Mouse (Mus musculus) liver, embryonic 13.5 days (tissue): ENCODE data around the gene Mgst3. TPM values are rescaled to one million over a fixed set of nuclear protein-coding genes. Genes with fewer than 3 reads are reported as not detected.

Experiments
- ATAC-seq: fragments of 200-750 bp; cut with Nextera tagmentation; 2 replicates; pipeline ENCODE4 v1.8.0; 2017; ENCODE audit warnings: low read depth, mild to moderate bottlenecking, moderate number of reproducible peaks, moderate library complexity
- DNase-seq: peaks from one replicate; pipeline ENCODE4 v3.0.0; 2022
- H3K27ac ChIP-seq: fragments of 300-500 bp; sonication (generic); 2 replicates; pipeline ENCODE4 v1.5.1; 2015; ENCODE audit warnings: moderate library complexity, mild to moderate bottlenecking, inconsistent platforms
- H3K27me3 ChIP-seq: fragments of 300-500 bp; sonication (generic); 2 replicates; pipeline ENCODE4 v1.6.1; 2015; ENCODE audit warnings: mild to moderate bottlenecking, inconsistent platforms
- H3K36me3 ChIP-seq: fragments of 300-500 bp; sonication (generic); 2 replicates; pipeline ENCODE4 v1.6.1; 2015; ENCODE audit warnings: mild to moderate bottlenecking, inconsistent platforms
- H3K4me1 ChIP-seq: fragments of 300-500 bp; sonication (generic); replicated peaks from 2 replicates; pipeline ENCODE4 v1.6.1; 2015; ENCODE audit warnings: inconsistent platforms
- H3K4me2 ChIP-seq: fragments of 300-500 bp; sonication (generic); 2 replicates; pipeline ENCODE4 v1.6.1; 2015; ENCODE audit warnings: inconsistent platforms, mild to moderate bottlenecking, moderate library complexity
- H3K4me3 ChIP-seq: fragments of 300-500 bp; sonication (generic); replicated peaks from 2 replicates; pipeline ENCODE4 v1.5.1; 2015; ENCODE audit warnings: mild to moderate bottlenecking, inconsistent platforms
- H3K9ac ChIP-seq: fragments of 300-500 bp; sonication (generic); 2 replicates; pipeline ENCODE4 v1.6.1; 2015; ENCODE audit warnings: mild to moderate bottlenecking, inconsistent platforms
- H3K9me3 ChIP-seq: fragments of 300-500 bp; sonication (generic); replicated peaks from 2 replicates; pipeline ENCODE4 v1.6.1; 2016; ENCODE audit warnings: inconsistent platforms
- WGBS: fragments of 180-500 bp; shearing (Covaris S2); methylation state at CpG from one replicate; pipeline ENCODE4 v1.1.7; 2015; ENCODE audit not compliant: insufficient replicate concordance; 5-methylcytosine and 5-hydroxymethylcytosine counted together
- polyA plus RNA-seq: library from polyadenylated mRNA; unstranded; fragments of >200 nt; fragmentation: Nextera tagmentation; extraction: Ambion mirVana; gene quantifications from 2 replicates; pipeline ENCODE4 v1.2.1, GENCODE M21; 2015

Gene Mgst3
- polyA plus RNA-seq, 1 experiment from 2014 or later = 409 TPM

- no peak for DNase-seq
- Histone ChIP-seq H3K36me3 (no peaks in the 10 kb centered on the region), H3K27me3 (peaks cover 39% of the 10 kb centered on the region), H3K4me3 (no peak overlapping the region), H3K9ac (no peak overlapping the region), H3K4me1 (no peaks in the 10 kb centered on the region), H3K27ac (no peak overlapping the region), H3K9me3 (no peaks in the 10 kb centered on the region), H3K4me2 (no peak overlapping the region)
- 60% methylated on average over 12 of the region's 12 CpGs for WGBS
- ATAC-seq = no peak
These were observed 18.5 kb upstream of the Mgst3 start for GRCm38 (mm10) chr1:167411991-167412715.

GRCm38 (mm10) chr1:167409601-167410000, 16.0 kb upstream of the Mgst3 start:
- 69% methylated on average over 4 of the region's 4 CpGs for WGBS
- Histone ChIP-seq H3K4me3 (no peak overlapping the region), H3K4me1 (no peaks in the 10 kb centered on the region), H3K27me3 (peaks cover 56% of the 10 kb centered on the region), H3K4me2 (no peak overlapping the region), H3K36me3 (no peaks in the 10 kb centered on the region), H3K9ac (no peak overlapping the region), H3K9me3 (no peaks in the 10 kb centered on the region), H3K27ac (no peak overlapping the region)
- no peak for DNase-seq
- no peak for ATAC-seq

GRCm38 (mm10) chr1:167405237-167405636, 11.6 kb upstream of the Mgst3 start:
- WGBS = 69% methylated on average over 4 of the region's 4 CpGs
- H3K4me3 ChIP-seq = no peak overlapping the region
- H3K27me3 ChIP-seq = peaks cover 59% of the 10 kb centered on the region
- no peak for DNase-seq
- no peak overlapping the region for H3K4me2 ChIP-seq
- ATAC-seq = no peak
- H3K9ac ChIP-seq = no peak overlapping the region
- no peaks in the 10 kb centered on the region for H3K9me3 ChIP-seq
- no peak overlapping the region for H3K27ac ChIP-seq
- H3K4me1 ChIP-seq = no peaks in the 10 kb centered on the region
- H3K36me3 ChIP-seq = no peaks in the 10 kb centered on the region

- H3K36me3 ChIP-seq = peaks cover 31% of the 10 kb centered on the region
- H3K27me3 ChIP-seq = peaks cover 20% of the 10 kb centered on the region
- 0% methylated on average over 15 of the region's 15 CpGs for WGBS
- H3K4me1 ChIP-seq = peaks cover 51% of the 10 kb centered on the region
- H3K9me3 ChIP-seq = no peaks in the 10 kb centered on the region
- H3K27ac ChIP-seq = peak overlapping the region; percentile 97
- H3K4me3 ChIP-seq = peak overlapping the region; percentile 81
- peak; percentile 52 for ATAC-seq
- H3K9ac ChIP-seq = peak overlapping the region; percentile 87
- H3K4me2 ChIP-seq = peak overlapping the region; percentile 78
- no peak for DNase-seq
These were observed 360 bp downstream of the Mgst3 start for GRCm38 (mm10) chr1:167393281-167393680.

- WGBS = 2% methylated on average over 8 of the region's 8 CpGs
- H3K36me3 ChIP-seq = peaks cover 37% of the 10 kb centered on the region
- peak overlapping the region; percentile 87 for H3K9ac ChIP-seq
- ATAC-seq = peak; percentile 81
- H3K27ac ChIP-seq = peak overlapping the region; percentile 97
- H3K4me1 ChIP-seq = peaks cover 57% of the 10 kb centered on the region
- peaks cover 20% of the 10 kb centered on the region for H3K27me3 ChIP-seq
- H3K4me3 ChIP-seq = peak overlapping the region; percentile 81
- peak overlapping the region; percentile 78 for H3K4me2 ChIP-seq
- DNase-seq = peak; percentile 68
- H3K9me3 ChIP-seq = no peaks in the 10 kb centered on the region
These were observed 954 bp downstream of the Mgst3 start for GRCm38 (mm10) chr1:167392687-167393086.

GRCm38 (mm10) chr1:167392031-167392640, 1.5 kb downstream of the Mgst3 start:
- H3K27me3 ChIP-seq = peaks cover 20% of the 10 kb centered on the region
- no peak for DNase-seq
- peaks cover 41% of the 10 kb centered on the region for H3K36me3 ChIP-seq
- 46% methylated on average over 2 of the region's 2 CpGs for WGBS
- H3K9me3 ChIP-seq = no peaks in the 10 kb centered on the region
- ATAC-seq = no peak
- peaks cover 62% of the 10 kb centered on the region for H3K4me1 ChIP-seq
- H3K9ac ChIP-seq = peak overlapping the region; percentile 87
- H3K27ac ChIP-seq = peak overlapping the region; percentile 97
- H3K4me2 ChIP-seq = peak overlapping the region; percentile 78
- peak overlapping the region; percentile 81 for H3K4me3 ChIP-seq

- Histone ChIP-seq H3K9me3 (no peaks in the 10 kb centered on the region), H3K4me2 (peak overlapping the region; percentile 78), H3K27ac (peak overlapping the region; percentile 100), H3K27me3 (peaks cover 12% of the 10 kb centered on the region), H3K36me3 (peaks cover 44% of the 10 kb centered on the region), H3K9ac (peak overlapping the region; percentile 87), H3K4me1 (peaks cover 71% of the 10 kb centered on the region), H3K4me3 (peak overlapping the region; percentile 81)
- no peak for DNase-seq
- WGBS = 72% methylated on average over 6 of the region's 6 CpGs
- ATAC-seq = no peak
These were observed 2.4 kb downstream of the Mgst3 start for GRCm38 (mm10) chr1:167391241-167391640.

GRCm38 (mm10) chr1:167390381-167390780, 3.3 kb downstream of the Mgst3 start:
- peaks cover 44% of the 10 kb centered on the region for H3K36me3 ChIP-seq
- peak overlapping the region; percentile 100 for H3K27ac ChIP-seq
- peak overlapping the region; percentile 87 for H3K9ac ChIP-seq
- peak overlapping the region; percentile 78 for H3K4me2 ChIP-seq
- ATAC-seq (no peak), DNase-seq (no peak)
- peaks cover 5% of the 10 kb centered on the region for H3K27me3 ChIP-seq
- H3K4me1 ChIP-seq = peaks cover 80% of the 10 kb centered on the region
- peak overlapping the region; percentile 81 for H3K4me3 ChIP-seq
- no peaks in the 10 kb centered on the region for H3K9me3 ChIP-seq
- WGBS = 81% methylated on average over 4 of the region's 4 CpGs

- H3K27me3 ChIP-seq = no peaks in the 10 kb centered on the region
- H3K4me3 ChIP-seq = peak overlapping the region; percentile 81
- no peak for ATAC-seq
- H3K9ac ChIP-seq = peak overlapping the region; percentile 87
- WGBS = 76% methylated on average over 7 of the region's 7 CpGs
- peak overlapping the region; percentile 100 for H3K27ac ChIP-seq
- peaks cover 82% of the 10 kb centered on the region for H3K4me1 ChIP-seq
- H3K4me2 ChIP-seq = peak overlapping the region; percentile 78
- H3K36me3 ChIP-seq = peaks cover 44% of the 10 kb centered on the region
- no peak for DNase-seq
- no peaks in the 10 kb centered on the region for H3K9me3 ChIP-seq
These were observed 4.1 kb downstream of the Mgst3 start for GRCm38 (mm10) chr1:167389584-167389983.

GRCm38 (mm10) chr1:167388571-167388970, 5.1 kb downstream of the Mgst3 start:
- DNase-seq = no peak
- Histone ChIP-seq H3K36me3 (peaks cover 44% of the 10 kb centered on the region), H3K4me1 (peaks cover 88% of the 10 kb centered on the region), H3K4me3 (peak overlapping the region; percentile 81), H3K27ac (peak overlapping the region; percentile 100), H3K9ac (peak overlapping the region; percentile 87), H3K9me3 (no peaks in the 10 kb centered on the region), H3K27me3 (no peaks in the 10 kb centered on the region), H3K4me2 (peak overlapping the region; percentile 78)
- WGBS = 82% methylated on average over 6 of the region's 6 CpGs
- ATAC-seq = no peak

GRCm38 (mm10) chr1:167387796-167388195, 5.8 kb downstream of the Mgst3 start:
- Histone ChIP-seq H3K9me3 (no peaks in the 10 kb centered on the region), H3K36me3 (peaks cover 51% of the 10 kb centered on the region), H3K27ac (peak overlapping the region; percentile 100), H3K4me1 (peaks cover 91% of the 10 kb centered on the region), H3K4me2 (peak overlapping the region; percentile 78), H3K4me3 (peak overlapping the region; percentile 12; the same call in 1 of the 2 replicates), H3K9ac (peak overlapping the region; percentile 87), H3K27me3 (no peaks in the 10 kb centered on the region)
- no peak for ATAC-seq
- DNase-seq = no peak
- 60% methylated on average over 3 of the region's 3 CpGs for WGBS
